Mouse (Mus musculus) brain, embryonic 14.5 days (tissue): ENCODE measurements at regions not wholly inside any gene's neighbourhood (a gene's known extent, or its start where the extent isn't known, plus 50 kb on each side); places are given as distances from the start of the nearest gene placed in this dataset.

Source experiments
- DNase-seq: peaks from one replicate; pipeline ENCODE4 v3.0.0-alpha.2; 2011; ENCODE audit warnings: low read depth
- CTCF ChIP-seq: fragments of 200-500 bp; IDR thresholded peaks from 2 replicates; pipeline ENCODE4 v1.5.1; 2012; ENCODE audit warnings: inconsistent platforms, mild to moderate bottlenecking, moderate library complexity, borderline replicate concordance; ENCODE audit not compliant: insufficient read depth, insufficient read length; ENCODE audit errors: extremely low read depth
- POLR2A ChIP-seq: fragments of 200-500 bp; IDR thresholded peaks from 2 replicates; pipeline ENCODE4 v1.6.1; 2012; ENCODE audit warnings: mild to moderate bottlenecking, inconsistent platforms, borderline replicate concordance; ENCODE audit not compliant: poor library complexity, insufficient read depth, insufficient read length, severe bottlenecking; ENCODE audit errors: extremely low read depth

DNA sequence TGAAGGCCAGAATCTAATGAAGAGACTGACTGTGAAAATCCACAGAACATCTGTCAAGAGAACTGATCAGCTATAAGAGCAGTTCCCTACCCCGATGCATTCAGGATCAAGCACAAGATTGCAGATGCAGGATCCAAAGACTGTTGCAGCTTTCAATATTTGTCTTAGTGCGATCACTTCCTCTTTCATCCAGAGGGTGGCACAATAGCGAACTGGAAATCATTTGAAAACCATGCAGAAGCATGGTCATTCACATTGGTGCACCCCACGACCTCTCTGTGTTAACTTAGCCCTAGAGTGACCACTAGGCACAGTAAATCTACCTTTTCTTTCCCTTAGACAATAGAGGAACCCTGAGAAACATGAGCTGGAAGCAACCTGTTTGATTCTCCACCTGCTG lies 55.8 kb upstream of the Pak3 start:
- TF ChIP-seq POLR2A (no peak), CTCF (peak; percentile 45; the same call in 1 of the 2 replicates)
- peak; percentile 52 for DNase-seq

DNA sequence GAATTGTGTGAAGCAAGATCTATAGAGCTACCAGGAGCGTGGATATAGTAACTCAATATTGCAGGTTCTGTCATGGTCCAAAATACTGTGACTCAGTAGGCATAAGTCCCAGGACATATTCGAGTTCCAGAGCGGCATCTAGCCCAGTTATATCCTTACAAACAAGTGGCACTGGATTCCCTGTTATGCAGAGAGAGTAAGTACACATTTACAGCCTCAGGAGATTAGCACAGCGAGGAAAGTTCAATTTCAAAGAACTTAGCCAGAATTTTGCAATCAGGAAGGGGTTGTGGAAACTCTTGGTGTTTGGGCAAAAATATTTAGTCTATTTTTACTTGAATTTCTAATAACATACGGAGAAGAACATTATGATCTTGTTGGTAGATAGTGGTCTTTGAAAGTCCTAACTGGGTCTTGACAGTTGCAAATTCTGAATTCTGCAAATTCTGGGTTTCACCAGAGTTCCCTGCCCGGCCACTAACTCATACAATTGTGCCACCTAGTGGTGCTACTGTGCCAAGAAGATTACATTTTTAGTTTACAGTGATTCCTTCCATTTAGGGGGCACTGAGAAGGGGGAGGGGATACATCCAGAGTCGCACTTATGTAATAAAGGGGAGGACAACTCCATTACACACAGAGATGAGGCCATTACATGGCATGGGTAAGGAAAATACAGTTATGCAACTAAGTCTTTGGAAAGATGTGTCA lies 54.7 kb upstream of the Chrdl1 start:
- TF ChIP-seq POLR2A (no peak), CTCF (peak; percentile 53; the same call in 1 of the 2 replicates)
- DNase-seq, result peak; percentile 38

DNA sequence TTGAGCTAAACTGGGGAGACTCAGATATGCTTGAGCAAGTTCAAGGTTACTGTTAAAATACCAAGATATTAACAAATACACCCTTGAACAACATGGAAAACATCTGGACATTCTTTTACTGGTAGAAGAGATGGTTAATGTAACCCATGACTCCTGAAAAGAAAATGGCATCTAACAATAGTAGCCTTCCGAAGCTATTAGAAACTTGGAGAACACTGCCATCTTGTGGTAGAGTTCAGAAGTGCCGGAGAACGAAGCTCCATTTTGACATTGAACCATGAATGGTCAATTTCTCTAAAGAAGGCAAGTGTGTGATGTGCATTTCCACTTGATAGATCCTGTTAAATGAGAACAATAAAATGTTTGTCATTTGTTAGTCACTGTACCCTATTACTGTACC lies 50.5 kb upstream of the Chrdl1 start:
- TF ChIP-seq CTCF, result peak; percentile 59; the same call in 1 of the 2 replicates
- TF ChIP-seq POLR2A, result no peak
- peak; percentile 71 for DNase-seq
